Mouse (Mus musculus): Measurements from ENCODE around the gene Fam118a. TPM values are rescaled to one million over a fixed set of nuclear protein-coding genes. Genes with fewer than 3 reads are reported as not detected.

Fam118a gene
- polyA plus RNA-seq, 1 experiment, result 15.9 TPM

GRCm38 (mm10) chr15:84994498-84994897, 34.2 kb upstream of the Fam118a start:
- DNase-seq (ENCODE audit: low read depth), result no peak
- TF ChIP-seq POLR2A (IDR thresholded peaks at IDR 0.05; ENCODE audit: borderline replicate concordance, extremely low read depth, insufficient read depth, insufficient read length, poor library complexity, severe bottlenecking), result no peak
- TF ChIP-seq CTCF (IDR thresholded peaks at IDR 0.05; ENCODE audit: borderline replicate concordance, extremely low read depth, insufficient read depth, insufficient read length), result no peak

GRCm38 (mm10) chr15:84995041-84995440, 33.7 kb upstream of the Fam118a start:
- no peak for DNase-seq (ENCODE audit: low read depth)
- TF ChIP-seq CTCF (IDR thresholded peaks at IDR 0.05; ENCODE audit: borderline replicate concordance, extremely low read depth, insufficient read depth, insufficient read length) (no peak), POLR2A (IDR thresholded peaks at IDR 0.05; ENCODE audit: borderline replicate concordance, extremely low read depth, insufficient read depth, insufficient read length, poor library complexity, severe bottlenecking) (no peak)

- peak; percentile 66 for DNase-seq (ENCODE audit: low read depth)
- TF ChIP-seq CTCF (IDR thresholded peaks at IDR 0.05; ENCODE audit: borderline replicate concordance, extremely low read depth, insufficient read depth, insufficient read length) (peak; percentile 67), POLR2A (IDR thresholded peaks at IDR 0.05; ENCODE audit: borderline replicate concordance, extremely low read depth, insufficient read depth, insufficient read length, poor library complexity, severe bottlenecking) (no peak)
Measured at GRCm38 (mm10) chr15:84995967-84996366, 32.8 kb upstream of the Fam118a start.

GRCm38 (mm10) chr15:84997768-84998454, 30.8 kb upstream of the Fam118a start:
- no peak for DNase-seq (ENCODE audit: low read depth)
- TF ChIP-seq POLR2A (IDR thresholded peaks at IDR 0.05; ENCODE audit: borderline replicate concordance, extremely low read depth, insufficient read depth, insufficient read length, poor library complexity, severe bottlenecking), result no peak
- no peak for TF ChIP-seq CTCF (IDR thresholded peaks at IDR 0.05; ENCODE audit: borderline replicate concordance, extremely low read depth, insufficient read depth, insufficient read length)

GRCm38 (mm10) chr15:84999911-85000310, 28.8 kb upstream of the Fam118a start:
- no peak for DNase-seq (ENCODE audit: low read depth)
- TF ChIP-seq POLR2A (IDR thresholded peaks at IDR 0.05; ENCODE audit: borderline replicate concordance, extremely low read depth, insufficient read depth, insufficient read length, poor library complexity, severe bottlenecking), result no peak
- no peak for TF ChIP-seq CTCF (IDR thresholded peaks at IDR 0.05; ENCODE audit: borderline replicate concordance, extremely low read depth, insufficient read depth, insufficient read length)

- TF ChIP-seq POLR2A (IDR thresholded peaks at IDR 0.05; ENCODE audit: borderline replicate concordance, extremely low read depth, insufficient read depth, insufficient read length, poor library complexity, severe bottlenecking) (no peak), CTCF (IDR thresholded peaks at IDR 0.05; ENCODE audit: borderline replicate concordance, extremely low read depth, insufficient read depth, insufficient read length) (peak; percentile 95)
- peak; percentile 83 for DNase-seq (ENCODE audit: low read depth)
Measured at GRCm38 (mm10) chr15:85000984-85001982, 27.5 kb upstream of the Fam118a start.

- DNase-seq (ENCODE audit: low read depth), result no peak
- TF ChIP-seq CTCF (IDR thresholded peaks at IDR 0.05; ENCODE audit: borderline replicate concordance, extremely low read depth, insufficient read depth, insufficient read length) (no peak), POLR2A (IDR thresholded peaks at IDR 0.05; ENCODE audit: borderline replicate concordance, extremely low read depth, insufficient read depth, insufficient read length, poor library complexity, severe bottlenecking) (no peak)
Measured at GRCm38 (mm10) chr15:85009666-85010065, 19.1 kb upstream of the Fam118a start.

GRCm38 (mm10) chr15:85011895-85012661, 16.7 kb upstream of the Fam118a start:
- no peak for TF ChIP-seq POLR2A (IDR thresholded peaks at IDR 0.05; ENCODE audit: borderline replicate concordance, extremely low read depth, insufficient read depth, insufficient read length, poor library complexity, severe bottlenecking)
- TF ChIP-seq CTCF (IDR thresholded peaks at IDR 0.05; ENCODE audit: borderline replicate concordance, extremely low read depth, insufficient read depth, insufficient read length), result no peak
- peak; percentile 47 for DNase-seq (ENCODE audit: low read depth)

- TF ChIP-seq CTCF (IDR thresholded peaks at IDR 0.05; ENCODE audit: borderline replicate concordance, extremely low read depth, insufficient read depth, insufficient read length) (no peak), POLR2A (IDR thresholded peaks at IDR 0.05; ENCODE audit: borderline replicate concordance, extremely low read depth, insufficient read depth, insufficient read length, poor library complexity, severe bottlenecking) (no peak)
- DNase-seq (ENCODE audit: low read depth), result peak; percentile 63
Measured at GRCm38 (mm10) chr15:85012662-85013054, 16.1 kb upstream of the Fam118a start.

GRCm38 (mm10) chr15:85015771-85016170, 13.0 kb upstream of the Fam118a start:
- TF ChIP-seq POLR2A (IDR thresholded peaks at IDR 0.05; ENCODE audit: borderline replicate concordance, extremely low read depth, insufficient read depth, insufficient read length, poor library complexity, severe bottlenecking), result no peak
- DNase-seq (ENCODE audit: low read depth), result peak; percentile 72
